Mouse (Mus musculus) embryonic fibroblast, embryonic 13.5 days (primary cell): ENCODE measurements around the gene Nkain2. TPM values are rescaled to one million over a fixed set of nuclear protein-coding genes. Genes with fewer than 3 reads are reported as not detected.
"Not testable (repeated sequence)": the region's sequence is repeated elsewhere in the genome, so short reads cannot be mapped to it uniquely, and the experiment has no call there.

Experiments
- H3K27ac ChIP-seq: 2 replicates; pipeline ENCODE4 v1.5.1; 2012; ENCODE audit warnings: low read length, control low read depth, inconsistent platforms; ENCODE audit not compliant: insufficient read depth
- H3K4me1 ChIP-seq: 2 replicates; pipeline ENCODE4 v1.6.1; 2011; ENCODE audit warnings: low read length; ENCODE audit not compliant: control insufficient read depth, insufficient read depth
- H3K4me3 ChIP-seq: 2 replicates; pipeline ENCODE4 v1.5.1; 2011; ENCODE audit warnings: mild to moderate bottlenecking, control low read depth, low read length; ENCODE audit not compliant: insufficient read depth
- CTCF ChIP-seq: IDR thresholded peaks from 2 replicates; pipeline ENCODE4 v1.5.1; 2011; ENCODE audit warnings: mild to moderate bottlenecking, control low read depth, low read length, moderate library complexity, borderline replicate concordance; ENCODE audit not compliant: insufficient read depth
- POLR2A ChIP-seq: IDR thresholded peaks from 2 replicates; pipeline ENCODE4 v1.6.1; 2011; ENCODE audit warnings: low read depth, mild to moderate bottlenecking, control low read depth, low read length, moderate library complexity
- polyA plus RNA-seq: library from polyadenylated mRNA; stranded (reverse); fragments of >200 nt; gene quantifications from 2 replicates; pipeline ENCODE4 v1.2.4, GENCODE M21; 2011; ENCODE audit warnings: low read depth; ENCODE audit not compliant: missing spikeins, insufficient read length

Gene Nkain2
- polyA plus RNA-seq, 1 experiment: not detected

- H3K4me1 ChIP-seq: no peaks in the 10 kb centered on the region
- no peak overlapping the region for H3K4me3 ChIP-seq
- H3K27ac ChIP-seq: no peak overlapping the region
- no peak for TF ChIP-seq POLR2A
- TF ChIP-seq CTCF: no peak
These were observed 943.0 kb downstream of the Nkain2 start for GRCm38 (mm10) chr10:31947178-31947726.

- TF ChIP-seq POLR2A: no peak
- TF ChIP-seq CTCF: no peak
- H3K4me3 ChIP-seq: no peak overlapping the region
- H3K4me1 ChIP-seq: no peaks in the 10 kb centered on the region
- no peak overlapping the region for H3K27ac ChIP-seq
These were observed 958.3 kb downstream of the Nkain2 start for GRCm38 (mm10) chr10:31931961-31932360.

- H3K4me3 ChIP-seq: no peak overlapping the region
- TF ChIP-seq POLR2A (no peak), CTCF (no peak)
- H3K4me1 ChIP-seq: no peaks in the 10 kb centered on the region
- H3K27ac ChIP-seq: no peak overlapping the region
These were observed 962.6 kb downstream of the Nkain2 start for GRCm38 (mm10) chr10:31927657-31928056.

- not testable (repeated sequence) for H3K27ac ChIP-seq, H3K4me1 ChIP-seq, H3K4me3 ChIP-seq
These were observed 969.4 kb downstream of the Nkain2 start for GRCm38 (mm10) chr10:31920901-31921300.

- Histone ChIP-seq H3K27ac (no peak overlapping the region), H3K4me3 (no peak overlapping the region), H3K4me1 (no peaks in the 10 kb centered on the region)
- no peak for TF ChIP-seq POLR2A
- TF ChIP-seq CTCF: no peak
These were observed 982.8 kb downstream of the Nkain2 start for GRCm38 (mm10) chr10:31907488-31907887.

GRCm38 (mm10) chr10:31899501-31899900, 990.8 kb downstream of the Nkain2 start:
- no peak for TF ChIP-seq POLR2A

GRCm38 (mm10) chr10:31873323-31873895, 1016.9 kb downstream of the Nkain2 start:
- Histone ChIP-seq H3K4me1 (no peaks in the 10 kb centered on the region), H3K27ac (no peak overlapping the region)
- TF ChIP-seq CTCF (no peak), POLR2A (no peak)

More at GRCm38 (mm10) chr10:31899501-31899900, 990.8 kb downstream of the Nkain2 start:
- Histone ChIP-seq H3K4me1 (no peaks in the 10 kb centered on the region), H3K4me3 (no peak overlapping the region), H3K27ac (no peak overlapping the region)

GRCm38 (mm10) chr10:31868275-31868674, 1022.0 kb downstream of the Nkain2 start:
- Histone ChIP-seq H3K4me3 (no peak overlapping the region), H3K4me1 (no peaks in the 10 kb centered on the region), H3K27ac (no peak overlapping the region)
- TF ChIP-seq POLR2A (no peak), CTCF (no peak)

More at GRCm38 (mm10) chr10:31873323-31873895, 1016.9 kb downstream of the Nkain2 start:
- no peak overlapping the region for H3K4me3 ChIP-seq

- Histone ChIP-seq H3K27ac (no peak overlapping the region), H3K4me3 (no peak overlapping the region), H3K4me1 (no peaks in the 10 kb centered on the region)
- TF ChIP-seq POLR2A (no peak), CTCF (no peak)
These were observed 1063.2 kb downstream of the Nkain2 start for GRCm38 (mm10) chr10:31827041-31827440.

- Histone ChIP-seq H3K4me3 (no peak overlapping the region), H3K27ac (no peak overlapping the region), H3K4me1 (no peaks in the 10 kb centered on the region)
- TF ChIP-seq POLR2A (no peak), CTCF (no peak)
These were observed 1077.7 kb downstream of the Nkain2 start for GRCm38 (mm10) chr10:31812543-31812942.

GRCm38 (mm10) chr10:31742443-31743057, 1147.7 kb downstream of the Nkain2 start:
- no peak overlapping the region for H3K4me3 ChIP-seq
- H3K27ac ChIP-seq: no peak overlapping the region
- peak; percentile 94 for TF ChIP-seq CTCF
- no peak for TF ChIP-seq POLR2A
- H3K4me1 ChIP-seq: no peaks in the 10 kb centered on the region
